Mouse (Mus musculus) erythroblast, embryonic 14.5 days (primary cell): ENCODE measurements around the gene Psmd2.

Experiments
- GATA1 ChIP-seq: IDR thresholded peaks from 2 replicates; pipeline ENCODE4 v1.6.1; 2012; ENCODE audit warnings: low read length, inconsistent platforms, mixed read lengths
- TAL1 ChIP-seq: IDR thresholded peaks from 3 replicates; pipeline ENCODE4 v1.6.1; 2012; ENCODE audit warnings: low read length, inconsistent platforms, mixed read lengths

GRCm38 (mm10) chr16:20691617-20692016, 40.2 kb downstream of the Psmd2 start:
- TF ChIP-seq TAL1: no peak
- TF ChIP-seq GATA1: no peak
